In genomic region chr14:25338404-25339051, GRCm38 (mm10) we compare ENCODE assay signal across 11 mouse cellular contexts.
A peak's percentile ranks its signal among the peaks of the same experiment; 100 is the strongest.
DNase-seq lines count a peak whose midpoint lies in the region; ATAC-seq lines count a peak whose summit lies in the region.
"Had no signal": no experiment of that assay in that cellular context is flagged by ENCODE, and none has a peak within 500 bp of the region (broad histone marks: within the 10 kb centered on the region; RNA-seq: fewer than 3 reads in every experiment).

No protein-coding gene starts in this region.

- intact Hi-C loops in left cerebral cortex, postnatal 4 days (cut with DNase I), result no loop called here

- no peak overlapping the region for H3K4me2 ChIP-seq in heart, embryonic 12.5 days
- H3K4me2 ChIP-seq in midbrain, embryonic 16.5 days (ENCODE audit: low read length), result no peak overlapping the region
- H3K4me2 ChIP-seq: liver, embryonic 11.5 days had no signal

- no peak for DNase-seq in heart, postnatal 4 days
- peak; percentile 41 for DNase-seq in midbrain, embryonic 10.5 days (ENCODE audit: low spot score)
- DNase-seq in limb, embryonic 10.5 days (ENCODE audit: low spot score), result peak; percentile 68
- peak; percentile 29 for DNase-seq in yolk sac, embryonic 10.5 days (ENCODE audit: low spot score)
- no peak for DNase-seq in left cerebral cortex, postnatal 4 days
- DNase-seq: cerebellum, postnatal 14 days; gastrocnemius, postnatal 36 days had no signal

- peak overlapping the region; percentile 15; the same call in 1 of the 2 replicates for H3K27ac ChIP-seq in heart, embryonic 12.5 days (ENCODE audit: poor library complexity, severe bottlenecking)
- H3K27ac ChIP-seq in midbrain, embryonic 10.5 days (replicated peaks), result peak overlapping the region; percentile 79
- H3K27ac ChIP-seq in midbrain, embryonic 16.5 days (ENCODE audit: low read length), result no peak overlapping the region
- H3K27ac ChIP-seq in limb, embryonic 10.5 days, result peak overlapping the region; percentile 79

- peaks cover 54% of the 10 kb centered on the region for H3K4me1 ChIP-seq in heart, embryonic 12.5 days (replicated peaks)
- peaks cover 45% of the 10 kb centered on the region for H3K4me1 ChIP-seq in midbrain, embryonic 10.5 days
- peaks cover 6% of the 10 kb centered on the region for H3K4me1 ChIP-seq in midbrain, embryonic 16.5 days (ENCODE audit: control insufficient read depth, insufficient read depth, low read length)
- H3K4me1 ChIP-seq in limb, embryonic 10.5 days, result peaks cover 63% of the 10 kb centered on the region

- no peaks in the 10 kb centered on the region for H3K9me3 ChIP-seq in heart, embryonic 12.5 days (replicated peaks)
- H3K9me3 ChIP-seq in midbrain, embryonic 10.5 days (replicated peaks), result peaks cover 8% of the 10 kb centered on the region
- no peaks in the 10 kb centered on the region; the same call in 1 of the 2 replicates for H3K9me3 ChIP-seq in midbrain, embryonic 16.5 days (replicated peaks; ENCODE audit: control insufficient read depth, low read length, poor library complexity, severe bottlenecking)
- no peaks in the 10 kb centered on the region for H3K9me3 ChIP-seq in limb, embryonic 10.5 days (replicated peaks)

- H3K36me3 ChIP-seq in heart, embryonic 12.5 days, result peaks cover 3% of the 10 kb centered on the region; the same call in 1 of the 2 replicates
- no peaks in the 10 kb centered on the region for H3K36me3 ChIP-seq in midbrain, embryonic 10.5 days
- H3K36me3 ChIP-seq in midbrain, embryonic 16.5 days (ENCODE audit: control insufficient read depth, insufficient read depth, low read length), result no peaks in the 10 kb centered on the region
- no peaks in the 10 kb centered on the region for H3K36me3 ChIP-seq in limb, embryonic 10.5 days

- no peak overlapping the region for H3K4me3 ChIP-seq in heart, embryonic 12.5 days
- no peak overlapping the region for H3K4me3 ChIP-seq in midbrain, embryonic 10.5 days
- no peak overlapping the region for H3K4me3 ChIP-seq in midbrain, embryonic 16.5 days (ENCODE audit: low read depth, low read length)
- H3K4me3 ChIP-seq in limb, embryonic 10.5 days, result no peak overlapping the region

- no peaks in the 10 kb centered on the region for H3K27me3 ChIP-seq in heart, embryonic 12.5 days (replicated peaks)
- no peaks in the 10 kb centered on the region; the same call in 1 of the 2 replicates for H3K27me3 ChIP-seq in midbrain, embryonic 10.5 days (ENCODE audit: low read depth, poor library complexity, severe bottlenecking)
- no peaks in the 10 kb centered on the region for H3K27me3 ChIP-seq in midbrain, embryonic 16.5 days (ENCODE audit: control insufficient read depth, insufficient read depth, low read depth, low read length)
- H3K27me3 ChIP-seq in limb, embryonic 10.5 days (ENCODE audit: low read depth, poor library complexity, severe bottlenecking), result no peaks in the 10 kb centered on the region

- no peak for ATAC-seq in heart, embryonic 12.5 days (ENCODE audit: insufficient number of reproducible peaks, low FRiP score)
- no peak for ATAC-seq in midbrain, embryonic 16.5 days
- ATAC-seq in megakaryocyte progenitor cell, adult 5-6 weeks (replicated peaks; ENCODE audit: poor library complexity), result no peak

- H3K9ac ChIP-seq in heart, embryonic 12.5 days, result no peak overlapping the region
- H3K9ac ChIP-seq in midbrain, embryonic 16.5 days (ENCODE audit: low read depth, low read length), result no peak overlapping the region

- WGBS in heart, embryonic 12.5 days, result 51% methylated on average over 9 of the region's 9 CpGs
- WGBS in midbrain, embryonic 10.5 days, result 42% methylated on average over 9 of the region's 9 CpGs
- WGBS in midbrain, embryonic 16.5 days, result 46% methylated on average over 9 of the region's 9 CpGs
- 20% methylated on average over 6 of the region's 9 CpGs for WGBS in limb, embryonic 10.5 days

Comparison
In these comparisons a context has a peak if more than half of its experiments do, and no peak if none do; other contexts are left out.
1. DNase-seq: peak in midbrain, embryonic 10.5 days (single experiment), limb, embryonic 10.5 days (single experiment) and yolk sac, embryonic 10.5 days (single experiment); none in heart, postnatal 4 days (single experiment) and left cerebral cortex, postnatal 4 days (single experiment).